Mouse (Mus musculus): ENCODE data around the gene Vmac.
A peak's percentile ranks its signal among the peaks of the same experiment; 100 is the strongest.

The Vmac gene

GRCm38 (mm10) chr17:56740118-56740787 lies 22.4 kb upstream of the Vmac start:
- no peak for DNase-seq (ENCODE audit: low spot score)

GRCm38 (mm10) chr17:56738221-56738620 lies 20.4 kb upstream of the Vmac start:
- no peak for DNase-seq (ENCODE audit: low spot score)

- no peak for DNase-seq (ENCODE audit: low spot score)
Observed at GRCm38 (mm10) chr17:56736534-56736933, 18.7 kb upstream of the Vmac start.

GRCm38 (mm10) chr17:56729656-56730055 lies 11.8 kb upstream of the Vmac start:
- no peak for DNase-seq (ENCODE audit: low spot score)

GRCm38 (mm10) chr17:56729151-56729550 lies 11.3 kb upstream of the Vmac start:
- DNase-seq (ENCODE audit: low spot score) = no peak

- DNase-seq (ENCODE audit: low spot score) = no peak
Observed at GRCm38 (mm10) chr17:56728117-56728516, 10.3 kb upstream of the Vmac start.

GRCm38 (mm10) chr17:56727659-56728058 lies 9.8 kb upstream of the Vmac start:
- no peak for DNase-seq (ENCODE audit: low spot score)

GRCm38 (mm10) chr17:56727029-56727649 lies 9.3 kb upstream of the Vmac start:
- no peak for DNase-seq (ENCODE audit: low spot score)

GRCm38 (mm10) chr17:56723419-56724161 lies 5.8 kb upstream of the Vmac start:
- DNase-seq (ENCODE audit: low spot score) = no peak

- DNase-seq (ENCODE audit: low spot score) = no peak
Observed at GRCm38 (mm10) chr17:56722441-56722840, 4.6 kb upstream of the Vmac start.

- DNase-seq (ENCODE audit: low spot score) = peak; percentile 97
Observed at GRCm38 (mm10) chr17:56716655-56717362, 1.0 kb downstream of the Vmac start.

- no peak for DNase-seq (ENCODE audit: low spot score)
Observed at GRCm38 (mm10) chr17:56715914-56716654, 1.7 kb downstream of the Vmac start.

GRCm38 (mm10) chr17:56715360-56715759 lies 2.5 kb downstream of the Vmac start:
- DNase-seq (ENCODE audit: low spot score) = no peak

- no peak for DNase-seq (ENCODE audit: low spot score)
Observed at GRCm38 (mm10) chr17:56709708-56710107, 8.1 kb downstream of the Vmac start.

- DNase-seq (ENCODE audit: low spot score) = no peak
Observed at GRCm38 (mm10) chr17:56708692-56709091, 9.1 kb downstream of the Vmac start.

GRCm38 (mm10) chr17:56706515-56706914 lies 11.3 kb downstream of the Vmac start:
- DNase-seq (ENCODE audit: low spot score) = no peak

GRCm38 (mm10) chr17:56703038-56703437 lies 14.8 kb downstream of the Vmac start:
- peak; percentile 74 for DNase-seq (ENCODE audit: low spot score)

GRCm38 (mm10) chr17:56700451-56700850 lies 17.4 kb downstream of the Vmac start:
- no peak for DNase-seq (ENCODE audit: low spot score)

GRCm38 (mm10) chr17:56693851-56694310 lies 23.9 kb downstream of the Vmac start:
- no peak for DNase-seq (ENCODE audit: low spot score)

- no peak for DNase-seq (ENCODE audit: low spot score)
Observed at GRCm38 (mm10) chr17:56693395-56693794, 24.4 kb downstream of the Vmac start.

- no peak for DNase-seq (ENCODE audit: low spot score)
Observed at GRCm38 (mm10) chr17:56688689-56689088, 29.1 kb downstream of the Vmac start.

GRCm38 (mm10) chr17:56688045-56688444 lies 29.8 kb downstream of the Vmac start:
- DNase-seq (ENCODE audit: low spot score) = no peak
